Mouse (Mus musculus): Measurements from ENCODE around the gene Sec24b. TPM values are rescaled to one million over a fixed set of nuclear protein-coding genes. Genes with fewer than 3 reads are reported as not detected.

Gene Sec24b
- total and polyA plus RNA-seq, 3 experiments: 29.8 to 33.2 (median 30.8) TPM

DNA sequence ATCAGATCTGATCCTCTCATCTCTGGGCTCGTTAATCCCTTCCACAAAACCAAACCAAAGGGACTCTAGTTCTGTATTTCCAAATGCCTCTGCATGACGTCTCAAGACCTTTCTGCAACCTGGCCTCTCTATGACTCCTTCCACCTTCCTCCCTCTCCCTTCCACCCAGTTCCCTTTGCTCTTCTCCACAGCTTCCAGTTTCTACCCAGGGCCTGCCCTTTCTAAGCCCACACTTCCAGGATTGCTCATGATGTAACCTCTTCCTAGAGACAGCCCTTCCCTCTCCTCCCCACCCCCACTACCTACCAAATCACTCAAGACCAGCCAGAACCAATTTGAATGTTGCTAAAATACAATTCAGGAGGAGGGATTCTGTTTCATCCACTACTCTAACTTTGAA lies 2.9 kb downstream of the Sec24b start:
- 45% methylated on average over 2 of the region's 2 CpGs for WGBS
- Histone ChIP-seq H3K4me1 (ENCODE audit: control insufficient read depth, insufficient read depth, low read length) (peaks cover 24% of the 10 kb centered on the region), H3K9ac (ENCODE audit: low read depth, low read length) (no peak overlapping the region), H3K36me3 (ENCODE audit: control insufficient read depth, insufficient read depth, low read length) (peaks cover 24% of the 10 kb centered on the region), H3K4me3 (no peak overlapping the region), H3K27ac (no peak overlapping the region), H3K79me2 (replicated peaks; ENCODE audit: control insufficient read depth, insufficient read depth, low read length) (peaks cover 5% of the 10 kb centered on the region; the same call in 1 of the 2 replicates), H3K27me3 (ENCODE audit: control insufficient read depth, insufficient read depth, low read length) (no peaks in the 10 kb centered on the region)
- DNase-seq: peak in 1 of 2 experiments; percentile 14
- intact Hi-C loops (cut with DNase I): loop anchor here (10.0 kb wide), 1 partner anchor 334 kb away; no protein-coding TSS in a partner anchor
- TF ChIP-seq EP300 (IDR thresholded peaks at IDR 0.05; ENCODE audit: insufficient read depth, low read depth, low read length) (no peak), CTCF (IDR thresholded peaks at IDR 0.05) (no peak), POLR2A (IDR thresholded peaks at IDR 0.05; ENCODE audit: insufficient read depth, low read depth, low read length) (no peak)

DNA sequence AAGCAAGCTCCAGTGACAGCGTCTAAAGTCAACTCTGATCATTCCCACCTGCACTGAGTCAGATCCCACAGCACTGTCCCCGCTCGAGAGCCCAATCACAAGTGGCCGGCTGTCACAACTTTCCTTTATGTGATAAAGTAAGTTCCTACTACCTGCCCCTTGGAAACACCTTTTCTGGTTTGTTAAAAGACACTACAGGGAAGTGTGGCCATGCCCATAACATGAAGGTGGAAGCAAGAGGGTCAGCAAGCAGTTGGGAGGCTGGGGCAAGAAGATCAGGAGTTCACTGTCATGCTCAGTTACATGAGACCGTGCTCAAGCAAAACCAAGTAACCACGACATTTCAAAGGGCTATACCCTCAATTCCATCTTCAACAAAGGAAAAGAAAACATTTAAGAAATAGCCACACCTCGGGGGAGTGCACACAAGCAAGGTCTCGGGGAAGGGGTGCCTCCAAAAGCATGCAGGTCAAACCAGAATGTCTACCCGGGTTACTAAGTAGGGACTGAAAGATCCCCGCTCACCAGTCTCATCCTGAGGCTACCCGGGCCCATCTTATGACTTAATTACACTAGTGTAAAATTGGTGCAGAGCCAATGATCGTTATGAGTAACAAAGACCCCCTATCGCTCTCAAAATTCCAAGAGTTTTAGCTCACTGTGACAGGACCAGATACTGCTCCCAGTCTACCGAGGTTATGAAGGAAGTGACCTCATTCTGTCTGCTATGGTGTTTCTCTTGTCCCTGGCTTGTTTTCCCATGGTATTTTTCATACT lies 3.6 kb downstream of the Sec24b start:
- peaks cover 29% of the 10 kb centered on the region for H3K4me1 ChIP-seq (ENCODE audit: control insufficient read depth, insufficient read depth, low read length)

DNA sequence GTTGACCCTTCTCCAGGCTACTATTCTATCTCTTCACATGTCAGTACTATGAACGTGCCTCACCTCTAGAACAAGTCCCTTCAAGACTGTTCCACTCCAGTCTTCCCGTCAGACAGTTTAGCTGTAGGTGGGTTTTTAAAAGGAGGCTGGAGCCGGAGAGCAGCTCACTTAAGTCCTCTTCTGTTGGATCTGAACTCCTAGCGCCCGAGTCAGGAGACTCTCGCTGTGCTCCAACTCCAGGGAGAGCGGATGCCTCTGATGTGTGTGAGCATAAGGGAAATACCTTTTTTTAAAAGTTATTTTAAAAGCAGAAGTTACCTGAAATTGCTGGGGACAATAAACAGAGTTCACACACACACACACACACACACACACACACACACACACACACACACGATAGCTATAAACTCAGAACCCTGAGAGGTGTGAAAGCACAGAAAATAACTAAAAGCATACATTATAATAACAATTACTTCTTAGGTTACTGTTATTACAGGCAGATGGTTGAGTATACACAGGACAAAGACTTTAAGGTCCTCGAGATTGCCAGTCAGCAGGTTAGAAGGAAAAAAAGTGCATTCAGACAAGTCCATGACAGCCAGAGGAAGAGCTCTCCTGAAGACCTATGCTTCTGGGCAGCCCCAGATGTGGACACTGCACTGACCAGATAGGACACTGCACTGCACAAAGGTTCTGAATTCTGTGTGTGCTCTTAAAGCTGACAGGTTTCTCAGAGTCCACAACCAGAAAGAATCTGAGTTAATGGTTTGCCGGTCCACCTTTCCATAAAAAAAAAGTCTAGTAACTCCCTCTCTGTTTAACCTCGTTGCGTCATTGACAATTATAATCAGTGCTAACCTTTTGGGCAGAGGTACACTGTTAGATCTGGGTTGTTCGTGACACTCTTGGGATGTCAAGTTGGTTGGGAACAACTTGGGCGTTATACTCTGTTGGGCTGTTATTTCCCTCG lies 5.7 kb downstream of the Sec24b start:
- intact Hi-C loops (cut with DNase I): loop anchor here (10.0 kb wide), 1 partner anchor 331 kb away; no protein-coding TSS in a partner anchor
- DNase-seq: no peak
- Histone ChIP-seq H3K27ac (no peak overlapping the region), H3K9ac (ENCODE audit: low read depth, low read length) (no peak overlapping the region), H3K4me3 (no peak overlapping the region), H3K27me3 (ENCODE audit: control insufficient read depth, insufficient read depth, low read length) (no peaks in the 10 kb centered on the region), H3K36me3 (ENCODE audit: control insufficient read depth, insufficient read depth, low read length) (peaks cover 22% of the 10 kb centered on the region), H3K4me1 (ENCODE audit: control insufficient read depth, insufficient read depth, low read length) (peaks cover 33% of the 10 kb centered on the region), H3K79me2 (replicated peaks; ENCODE audit: control insufficient read depth, insufficient read depth, low read length) (peaks cover 13% of the 10 kb centered on the region)
- TF ChIP-seq CTCF (IDR thresholded peaks at IDR 0.05) (no peak), EP300 (IDR thresholded peaks at IDR 0.05; ENCODE audit: insufficient read depth, low read depth, low read length) (no peak), POLR2A (IDR thresholded peaks at IDR 0.05; ENCODE audit: insufficient read depth, low read depth, low read length) (no peak)
- WGBS: 72% methylated on average over 15 of the region's 15 CpGs

More for the DNA sequence above, 3.6 kb downstream of the Sec24b start:
- no peaks in the 10 kb centered on the region for H3K27me3 ChIP-seq (ENCODE audit: control insufficient read depth, insufficient read depth, low read length)
- peaks cover 24% of the 10 kb centered on the region for H3K36me3 ChIP-seq (ENCODE audit: control insufficient read depth, insufficient read depth, low read length)
- H3K79me2 ChIP-seq (replicated peaks; ENCODE audit: control insufficient read depth, insufficient read depth, low read length): peaks cover 6% of the 10 kb centered on the region; the same call in 1 of the 2 replicates
- TF ChIP-seq POLR2A (IDR thresholded peaks at IDR 0.05; ENCODE audit: insufficient read depth, low read depth, low read length) (no peak), CTCF (IDR thresholded peaks at IDR 0.05) (no peak), EP300 (IDR thresholded peaks at IDR 0.05; ENCODE audit: insufficient read depth, low read depth, low read length) (no peak)
- intact Hi-C loops (cut with DNase I): loop anchor here (10.0 kb wide), 1 partner anchor 333 kb away; no protein-coding TSS in a partner anchor
- WGBS: 42% methylated on average over 14 of the region's 14 CpGs
- H3K9ac ChIP-seq (ENCODE audit: low read depth, low read length): no peak overlapping the region
- no peak overlapping the region for H3K27ac ChIP-seq
- DNase-seq: no peak
- H3K4me3 ChIP-seq: no peak overlapping the region

DNA sequence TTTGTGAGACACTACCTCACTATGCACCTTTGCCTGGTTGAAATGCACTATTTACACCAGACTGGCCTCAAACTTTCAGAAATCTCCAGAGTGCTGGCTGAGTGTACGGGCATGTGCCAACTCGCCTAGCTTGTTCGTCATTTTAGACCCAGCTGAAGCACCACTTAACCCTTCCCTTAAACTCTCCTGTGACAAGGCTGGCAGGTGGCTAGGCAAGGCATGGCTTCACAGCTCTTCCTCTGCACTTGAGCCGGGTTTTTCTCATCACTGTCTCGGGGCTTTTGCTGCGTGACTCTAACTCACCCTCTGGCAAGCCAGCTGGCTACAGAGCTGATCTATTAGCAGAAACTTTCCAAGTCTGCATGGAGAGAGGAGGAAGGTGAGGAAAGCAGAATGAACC lies 6.8 kb downstream of the Sec24b start:
- peaks cover 22% of the 10 kb centered on the region for H3K36me3 ChIP-seq (ENCODE audit: control insufficient read depth, insufficient read depth, low read length)
- peak overlapping the region; percentile 8; the same call in 1 of the 2 replicates for H3K27ac ChIP-seq
- no peak overlapping the region for H3K9ac ChIP-seq (ENCODE audit: low read depth, low read length)
- peaks cover 32% of the 10 kb centered on the region for H3K4me1 ChIP-seq (ENCODE audit: control insufficient read depth, insufficient read depth, low read length)
- TF ChIP-seq EP300 (IDR thresholded peaks at IDR 0.05; ENCODE audit: insufficient read depth, low read depth, low read length): no peak
- TF ChIP-seq POLR2A (IDR thresholded peaks at IDR 0.05; ENCODE audit: insufficient read depth, low read depth, low read length): no peak
- TF ChIP-seq CTCF (IDR thresholded peaks at IDR 0.05): no peak
- no peak overlapping the region for H3K4me3 ChIP-seq
- peaks cover 16% of the 10 kb centered on the region for H3K79me2 ChIP-seq (replicated peaks; ENCODE audit: control insufficient read depth, insufficient read depth, low read length)
- intact Hi-C loops (cut with DNase I): loop anchor here (10.0 kb wide), 1 partner anchor 330 kb away; no protein-coding TSS in a partner anchor
- WGBS: 41% methylated on average over 6 of the region's 6 CpGs
- H3K27me3 ChIP-seq (ENCODE audit: control insufficient read depth, insufficient read depth, low read length): no peaks in the 10 kb centered on the region
- DNase-seq: no peak

DNA sequence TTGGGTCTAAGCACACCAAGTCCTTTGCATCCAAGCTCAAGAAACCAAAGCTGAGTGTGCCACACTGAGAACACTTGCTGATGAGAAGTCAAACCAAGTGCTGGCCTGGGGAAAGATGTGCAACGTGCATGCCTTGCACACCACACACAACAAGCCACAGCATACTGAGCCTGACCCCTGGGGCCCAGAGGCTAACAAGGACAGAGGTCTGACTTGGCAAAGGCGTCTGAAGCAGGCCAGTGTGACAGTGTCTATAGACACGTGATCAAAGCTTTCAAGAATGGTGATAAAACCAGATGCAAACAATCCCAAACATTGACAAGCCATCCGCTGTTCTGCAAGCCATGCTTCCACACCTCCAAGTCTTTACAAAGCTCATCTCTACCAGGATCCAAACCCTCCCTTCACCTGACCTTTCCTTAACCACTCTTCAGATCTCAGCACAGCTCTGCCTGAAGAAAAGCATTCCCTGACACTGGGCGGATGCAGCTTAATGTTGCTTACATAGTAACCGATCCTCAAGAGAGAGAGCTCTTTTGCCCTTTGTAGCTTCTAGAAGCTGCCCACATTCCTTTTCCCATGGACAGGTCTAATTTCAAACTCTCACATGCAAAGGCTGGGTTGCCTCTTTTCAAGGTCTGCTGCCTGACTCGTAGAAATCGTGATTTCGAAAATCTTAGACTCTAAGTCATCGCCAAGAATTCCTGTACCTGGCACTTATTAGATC lies 7.8 kb downstream of the Sec24b start:
- intact Hi-C loops (cut with DNase I): loop anchor here (10.0 kb wide), 1 partner anchor 329 kb away; no protein-coding TSS in a partner anchor
- Histone ChIP-seq H3K9ac (ENCODE audit: low read depth, low read length) (no peak overlapping the region), H3K36me3 (ENCODE audit: control insufficient read depth, insufficient read depth, low read length) (peaks cover 17% of the 10 kb centered on the region), H3K4me1 (ENCODE audit: control insufficient read depth, insufficient read depth, low read length) (peaks cover 28% of the 10 kb centered on the region), H3K79me2 (replicated peaks; ENCODE audit: control insufficient read depth, insufficient read depth, low read length) (peaks cover 16% of the 10 kb centered on the region), H3K27ac (peak overlapping the region; percentile 10; the same call in 1 of the 2 replicates), H3K4me3 (no peak overlapping the region), H3K27me3 (ENCODE audit: control insufficient read depth, insufficient read depth, low read length) (no peaks in the 10 kb centered on the region)
- no peak for DNase-seq
- TF ChIP-seq EP300 (IDR thresholded peaks at IDR 0.05; ENCODE audit: insufficient read depth, low read depth, low read length) (no peak), POLR2A (IDR thresholded peaks at IDR 0.05; ENCODE audit: insufficient read depth, low read depth, low read length) (no peak), CTCF (IDR thresholded peaks at IDR 0.05) (no peak)
- WGBS: 33% methylated on average over 10 of the region's 10 CpGs

All from heart, adult 2 months (tissue).